Mouse (Mus musculus) liver, adult 2 months (tissue): Measurements from ENCODE around the gene Gtf2h3. TPM values are rescaled to one million over a fixed set of nuclear protein-coding genes. Genes with fewer than 3 reads are reported as not detected.
A peak's percentile ranks its signal among the peaks of the same experiment; 100 is the strongest.

Source experiments
- DNase-seq: peaks from one replicate; pipeline ENCODE4 v3.0.0-alpha.2; 2011; ENCODE audit warnings: low read depth, low spot score; ENCODE audit errors: extremely low read depth
- H3K27ac ChIP-seq: fragments of 200-500 bp; replicated peaks from 2 replicates; pipeline ENCODE4 v1.5.1; 2012; ENCODE audit warnings: low read depth, mild to moderate bottlenecking, control low read depth, inconsistent platforms, low read length; ENCODE audit not compliant: insufficient read depth
- H3K27me3 ChIP-seq: fragments of 200-500 bp; 2 replicates; pipeline ENCODE4 v1.6.1; 2012; ENCODE audit warnings: mild to moderate bottlenecking, moderate library complexity, low read length, inconsistent platforms; ENCODE audit not compliant: control insufficient read depth, insufficient read depth
- H3K36me3 ChIP-seq: fragments of 200-500 bp; 2 replicates; pipeline ENCODE4 v1.6.1; 2012; ENCODE audit warnings: low read length, inconsistent platforms; ENCODE audit not compliant: control insufficient read depth, insufficient read depth
- H3K4me1 ChIP-seq: fragments of 200-500 bp; 2 replicates; pipeline ENCODE4 v1.6.1; 2011; ENCODE audit warnings: low read length; ENCODE audit not compliant: control insufficient read depth, insufficient read depth
- H3K4me3 ChIP-seq: fragments of 200-500 bp; 2 replicates; pipeline ENCODE4 v1.5.1; 2011; ENCODE audit warnings: low read depth, mild to moderate bottlenecking, control low read depth, low read length, moderate library complexity; ENCODE audit not compliant: insufficient read depth
- H3K79me2 ChIP-seq: fragments of 200-500 bp; 2 replicates; pipeline ENCODE4 v1.6.1; 2012; ENCODE audit warnings: inconsistent platforms, mild to moderate bottlenecking, low read length, moderate library complexity; ENCODE audit not compliant: control insufficient read depth, insufficient read depth
- H3K9ac ChIP-seq: fragments of 200-500 bp; 2 replicates; pipeline ENCODE4 v1.6.1; 2012; ENCODE audit warnings: low read depth, mild to moderate bottlenecking, control low read depth, inconsistent platforms, low read length
- CTCF ChIP-seq: fragments of 200-500 bp; IDR thresholded peaks from 2 replicates; pipeline ENCODE4 v1.5.1; 2011; ENCODE audit warnings: low read depth, low read length, control low read depth
- POLR2A ChIP-seq: fragments of 200-500 bp; IDR thresholded peaks from 2 replicates; pipeline ENCODE4 v1.6.1; 2011; ENCODE audit warnings: low read length, control low read depth; ENCODE audit not compliant: insufficient read depth; ENCODE audit errors: extremely low read depth
- WGBS: fragments of 180-500 bp; shearing (Covaris S2); methylation state at CpG from one replicate; pipeline ENCODE4 v1.1.7; 2018; 5-methylcytosine and 5-hydroxymethylcytosine counted together
- polyA plus RNA-seq: library from polyadenylated mRNA; depleted of rRNA; stranded (reverse); fragments of >200 nt; gene quantifications from 2 replicates; pipeline ENCODE4 v1.2.3, GENCODE M21; 2012
- total RNA-seq: library from RNA; depleted of rRNA; stranded (reverse); fragments of >200 nt; gene quantifications from 2 replicates; pipeline ENCODE4 v1.2.3, GENCODE M21; 2014

Gene Gtf2h3
- total and polyA plus RNA-seq, 2 experiments, result 12.2 to 23.9 TPM

DNA sequence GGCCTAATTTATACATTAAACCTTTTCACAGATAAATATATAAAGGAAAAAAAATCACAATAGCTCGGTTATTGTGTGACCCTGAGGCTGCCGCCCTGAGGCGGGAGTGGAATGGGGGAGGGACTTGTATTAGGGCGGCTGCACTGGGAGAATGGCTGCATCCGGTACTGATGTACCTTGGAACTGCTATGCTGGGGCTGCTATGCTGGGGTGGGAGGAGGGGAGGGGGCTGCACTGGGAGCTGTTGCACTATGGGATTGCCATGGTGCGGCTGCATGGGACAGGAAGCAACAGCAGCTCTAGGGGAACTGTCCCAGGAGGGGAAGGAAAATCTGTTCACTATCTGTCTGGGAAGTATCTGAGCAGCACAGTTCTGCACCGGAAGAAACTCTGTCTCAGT is 46.5 kb upstream of the Gtf2h3 start:
- no peak overlapping the region for H3K9ac ChIP-seq
- H3K79me2 ChIP-seq, result no peaks in the 10 kb centered on the region
- H3K4me1 ChIP-seq, result peaks cover 4% of the 10 kb centered on the region; the same call in 1 of the 2 replicates
- DNase-seq, result no peak
- H3K27ac ChIP-seq, result no peak overlapping the region
- no peaks in the 10 kb centered on the region for H3K27me3 ChIP-seq
- TF ChIP-seq CTCF (no peak), POLR2A (no peak)
- no peak overlapping the region for H3K4me3 ChIP-seq
- WGBS, result 65% methylated on average over 7 of the region's 7 CpGs
- no peaks in the 10 kb centered on the region for H3K36me3 ChIP-seq

DNA sequence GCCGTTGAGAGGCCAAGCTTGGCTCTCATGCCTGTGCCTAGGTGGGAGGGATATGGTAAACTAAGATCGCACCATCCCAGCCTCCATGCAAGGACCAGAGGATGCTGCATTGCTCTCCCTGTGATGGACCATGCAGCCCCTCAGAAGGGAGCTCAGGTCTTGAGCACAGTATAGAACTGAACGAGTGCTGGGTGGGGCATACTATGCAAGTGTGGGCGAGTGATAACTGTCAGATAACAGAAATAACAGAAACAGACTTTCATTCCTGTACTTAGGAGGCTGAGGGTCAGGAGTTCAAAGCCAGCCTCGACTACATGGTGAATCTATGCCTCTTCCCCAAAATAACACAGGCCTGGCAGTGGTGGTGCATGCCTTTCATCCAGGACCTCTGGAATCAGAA is 43.9 kb upstream of the Gtf2h3 start:
- peaks cover 4% of the 10 kb centered on the region; the same call in 1 of the 2 replicates for H3K4me1 ChIP-seq
- H3K36me3 ChIP-seq, result no peaks in the 10 kb centered on the region
- no peak for TF ChIP-seq POLR2A

DNA sequence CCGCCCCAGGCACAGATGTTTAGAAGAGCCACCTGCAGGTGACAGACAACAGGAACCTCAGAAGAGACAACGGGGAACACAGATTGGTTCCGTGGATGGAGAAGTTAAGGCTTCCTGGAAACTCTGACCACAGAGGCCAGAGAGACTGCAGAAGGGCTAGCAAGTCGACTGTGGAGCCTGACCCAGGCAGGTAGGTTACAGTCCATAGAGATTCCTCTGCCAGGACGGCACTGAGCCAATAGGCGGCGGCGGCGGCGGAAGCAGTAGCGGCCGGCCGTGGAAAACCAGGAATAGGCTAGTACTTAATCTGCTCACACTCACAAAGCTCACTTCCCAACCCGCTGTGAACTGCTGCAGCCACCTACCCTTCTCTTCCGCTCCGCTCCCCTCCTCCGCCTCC is 42.2 kb upstream of the Gtf2h3 start:
- WGBS, result 4% methylated on average over 15 of the region's 17 CpGs
- H3K9ac ChIP-seq, result peak overlapping the region; percentile 24; the same call in 1 of the 2 replicates
- no peaks in the 10 kb centered on the region for H3K36me3 ChIP-seq
- no peak overlapping the region for H3K4me3 ChIP-seq
- 0 out of 2 replicates have a peak, but pooled peaks cover under 1% of the 10 kb centered on the region for H3K79me2 ChIP-seq
- H3K4me1 ChIP-seq, result peaks cover 1% of the 10 kb centered on the region; the same call in 1 of the 2 replicates
- peak; percentile 56 for DNase-seq
- no peak overlapping the region for H3K27ac ChIP-seq
- TF ChIP-seq CTCF (no peak), POLR2A (no peak)
- no peaks in the 10 kb centered on the region for H3K27me3 ChIP-seq

More for the DNA sequence above, 43.9 kb upstream of the Gtf2h3 start:
- H3K27ac ChIP-seq, result no peak overlapping the region
- H3K9ac ChIP-seq, result no peak overlapping the region
- DNase-seq, result no peak
- 64% methylated on average over 5 of the region's 5 CpGs for WGBS
- H3K4me3 ChIP-seq, result no peak overlapping the region
- H3K79me2 ChIP-seq, result no peaks in the 10 kb centered on the region
- no peaks in the 10 kb centered on the region for H3K27me3 ChIP-seq

DNA sequence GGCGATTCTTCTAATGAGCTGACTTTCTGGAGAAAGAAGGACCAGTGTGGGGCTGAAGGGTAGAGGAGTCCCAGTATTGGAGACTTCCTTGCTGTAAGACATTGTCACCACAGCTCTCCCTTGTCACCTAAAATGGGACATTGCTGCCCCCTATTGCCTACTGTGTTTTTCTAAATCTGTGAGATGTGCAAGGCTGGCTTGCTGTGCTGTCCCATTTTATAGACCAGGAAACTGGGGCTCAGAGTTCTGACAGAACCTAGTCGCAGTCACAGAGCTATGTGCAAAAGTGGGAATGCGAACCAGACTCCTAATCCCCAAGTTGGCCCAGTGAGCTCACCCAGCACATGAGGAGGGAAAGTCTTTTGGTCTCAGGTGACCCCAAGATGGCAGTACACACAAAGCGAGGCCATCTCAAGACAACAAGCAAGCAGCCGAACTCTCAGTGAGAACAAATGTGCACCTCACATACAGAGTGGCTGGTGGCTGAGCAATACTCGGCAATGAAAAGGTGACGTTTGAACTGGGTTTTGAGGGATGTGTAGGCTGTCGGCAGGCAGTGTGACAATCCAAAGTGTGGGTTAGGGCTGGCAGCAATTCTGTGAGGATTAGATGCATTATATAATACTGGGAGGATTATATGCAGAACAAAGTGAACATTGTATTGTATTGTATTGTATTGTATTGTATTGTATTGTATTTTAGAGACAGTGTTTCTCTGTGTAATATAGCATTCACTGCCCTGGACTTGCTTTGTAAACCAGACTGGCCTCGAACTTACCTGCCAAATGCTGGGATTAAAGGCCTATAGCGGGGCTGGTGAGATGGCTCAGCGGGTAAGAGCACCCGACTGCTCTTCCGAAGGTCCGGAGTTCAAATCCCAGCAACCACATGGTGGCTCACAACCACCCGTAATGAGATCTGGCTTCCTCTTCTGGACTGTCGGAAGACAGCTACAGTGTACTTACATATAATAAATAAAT is 39.8 kb upstream of the Gtf2h3 start:
- Histone ChIP-seq H3K27me3 (no peaks in the 10 kb centered on the region), H3K9ac (no peak overlapping the region), H3K79me2 (peaks cover 12% of the 10 kb centered on the region; the same call in 1 of the 2 replicates), H3K27ac (no peak overlapping the region), H3K4me3 (no peak overlapping the region), H3K36me3 (peaks cover 10% of the 10 kb centered on the region), H3K4me1 (peaks cover 5% of the 10 kb centered on the region)
- peak; percentile 66 for DNase-seq
- 83% methylated on average over 16 of the region's 16 CpGs for WGBS
- TF ChIP-seq CTCF (peak; percentile 46; the same call in 1 of the 2 replicates), POLR2A (no peak)

- Histone ChIP-seq H3K4me3 (no peak overlapping the region), H3K79me2 (peaks cover 17% of the 10 kb centered on the region; the same call in 1 of the 2 replicates), H3K4me1 (peaks cover 5% of the 10 kb centered on the region), H3K27me3 (no peaks in the 10 kb centered on the region), H3K9ac (no peak overlapping the region), H3K27ac (no peak overlapping the region), H3K36me3 (peaks cover 18% of the 10 kb centered on the region)
- TF ChIP-seq POLR2A (no peak), CTCF (no peak)
- DNase-seq, result no peak
- WGBS, result 77% methylated on average over 4 of the region's 4 CpGs
Measured at GRCm38 (mm10) chr5:124539905-124540304, 39.0 kb upstream of the Gtf2h3 start.

GRCm38 (mm10) chr5:124540383-124540786 is 38.6 kb upstream of the Gtf2h3 start, which contains the start of gene Tmed2:
TSS of gene Tmed2 (plus strand) at chr5:124540695.
- H3K27me3 ChIP-seq, result no peaks in the 10 kb centered on the region
- peaks cover 23% of the 10 kb centered on the region for H3K36me3 ChIP-seq
- peak within 1 kb of the TSS; percentile 91 for H3K9ac ChIP-seq
- peak within 1 kb of the TSS; percentile 89 for H3K27ac ChIP-seq
- peaks cover 5% of the 10 kb centered on the region for H3K4me1 ChIP-seq
- H3K4me3 ChIP-seq, result peak within 1 kb of the TSS; percentile 86
- DNase-seq, result peak; percentile 92
- peaks cover 21% of the 10 kb centered on the region; the same call in 1 of the 2 replicates for H3K79me2 ChIP-seq
- TF ChIP-seq POLR2A (no peak), CTCF (no peak)
- under 1% methylated on average over 35 of the region's 35 CpGs for WGBS
